Mouse (Mus musculus) brain, embryonic 14.5 days (tissue): Measurements from ENCODE around the gene Ramp3.

Experiments used
- CTCF ChIP-seq: fragments of 200-500 bp; IDR thresholded peaks from 2 replicates; pipeline ENCODE4 v1.5.1; 2012; ENCODE audit warnings: inconsistent platforms, mild to moderate bottlenecking, moderate library complexity, borderline replicate concordance; ENCODE audit not compliant: insufficient read depth, insufficient read length; ENCODE audit errors: extremely low read depth
- POLR2A ChIP-seq: fragments of 200-500 bp; IDR thresholded peaks from 2 replicates; pipeline ENCODE4 v1.6.1; 2012; ENCODE audit warnings: mild to moderate bottlenecking, inconsistent platforms, borderline replicate concordance; ENCODE audit not compliant: poor library complexity, insufficient read depth, insufficient read length, severe bottlenecking; ENCODE audit errors: extremely low read depth

GRCm38 (mm10) chr11:6658271-6658670 lies at the start of gene Ramp3:
- TF ChIP-seq POLR2A (no peak), CTCF (no peak)
